Mouse (Mus musculus) cerebellum, adult 11 months (tissue): Measurements from ENCODE around the gene Sytl1.

Experiments
- DNase-seq: peaks from one replicate; pipeline ENCODE4 v3.0.0; 2022

Gene Sytl1

GRCm38 (mm10) chr4:133262882-133263281 lies at the start of gene Sytl1:
Sytl1 (minus strand) TSS chr4:133263113.
- no peak for DNase-seq

DNA sequence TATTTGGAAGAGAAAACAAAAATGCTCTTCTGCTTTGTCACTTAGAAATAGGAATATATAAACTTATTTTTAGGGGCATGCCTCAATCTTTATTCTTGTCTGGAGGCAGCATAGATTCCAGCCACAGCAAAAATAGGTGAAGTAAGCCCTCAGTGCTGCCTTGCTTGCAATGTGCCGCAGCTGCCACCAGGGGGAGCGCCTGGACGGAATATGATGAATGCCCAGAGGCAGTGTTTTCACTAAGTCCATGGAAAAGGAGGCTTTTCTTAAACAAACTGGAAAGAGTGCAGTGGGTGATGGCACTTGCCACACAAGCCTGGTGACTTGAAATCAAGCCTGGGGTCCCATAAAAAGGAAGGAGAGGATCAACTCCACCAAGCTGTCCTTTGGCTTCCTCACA lies 47.0 kb upstream of the Sytl1 start:
- peak; percentile 80 for DNase-seq

- peak; percentile 64 for DNase-seq
These were observed 44.4 kb upstream of the Sytl1 start for GRCm38 (mm10) chr4:133307331-133307730.

DNA sequence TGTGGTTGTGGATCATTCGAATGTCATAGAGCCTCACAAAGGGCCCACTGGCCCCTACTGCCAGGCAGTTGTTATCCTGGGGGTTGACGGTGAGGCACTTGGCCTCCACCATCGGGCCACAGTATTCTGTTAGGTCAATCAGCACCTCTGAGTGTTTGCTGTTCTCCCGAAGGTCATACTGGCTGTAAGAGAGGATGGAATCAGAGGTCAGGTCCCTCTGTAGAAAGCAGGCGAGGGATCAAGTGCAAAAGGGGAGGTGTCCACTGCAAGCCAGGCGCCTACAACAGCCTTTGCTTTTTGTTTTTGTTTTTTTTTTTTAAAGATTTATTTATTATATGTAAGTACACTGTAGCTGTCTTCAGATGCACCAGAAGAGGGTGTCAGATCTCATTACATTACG lies 42.9 kb upstream of the Sytl1 start:
- no peak for DNase-seq

DNA sequence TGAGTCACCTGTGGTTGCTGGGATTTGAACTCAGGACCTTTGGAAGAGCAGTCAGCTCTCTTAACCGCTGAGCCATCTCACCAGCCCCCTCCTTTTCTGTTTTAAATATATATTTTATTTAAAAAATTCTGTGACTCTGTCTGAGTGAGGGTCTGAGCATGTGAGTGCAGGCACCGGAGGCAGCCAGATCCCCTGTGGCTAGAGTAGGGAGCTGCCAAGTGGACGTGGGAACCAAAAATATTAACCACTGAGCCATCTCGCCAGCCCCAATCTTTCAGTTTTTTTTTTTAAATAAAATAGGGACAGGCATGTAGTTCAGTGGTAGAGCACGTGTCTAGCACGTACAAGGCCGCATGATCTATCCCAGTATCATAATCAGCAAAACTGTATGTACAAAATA lies 41.9 kb upstream of the Sytl1 start:
- DNase-seq, result no peak

GRCm38 (mm10) chr4:133302668-133303067 lies 39.8 kb upstream of the Sytl1 start:
- DNase-seq, result no peak

GRCm38 (mm10) chr4:133301802-133302201 lies 38.9 kb upstream of the Sytl1 start:
- peak; percentile 79 for DNase-seq

GRCm38 (mm10) chr4:133300421-133300820 lies 37.5 kb upstream of the Sytl1 start:
- DNase-seq, result peak; percentile 33

- DNase-seq, result peak; percentile 74
These were observed 36.8 kb upstream of the Sytl1 start for GRCm38 (mm10) chr4:133299701-133300100.

GRCm38 (mm10) chr4:133298516-133299365 lies 35.8 kb upstream of the Sytl1 start:
- peak; percentile 85 for DNase-seq

- DNase-seq, result peak; percentile 91
These were observed 34.9 kb upstream of the Sytl1 start for GRCm38 (mm10) chr4:133297801-133298238.

- DNase-seq, result no peak
These were observed 34.4 kb upstream of the Sytl1 start for GRCm38 (mm10) chr4:133297360-133297759.

DNA sequence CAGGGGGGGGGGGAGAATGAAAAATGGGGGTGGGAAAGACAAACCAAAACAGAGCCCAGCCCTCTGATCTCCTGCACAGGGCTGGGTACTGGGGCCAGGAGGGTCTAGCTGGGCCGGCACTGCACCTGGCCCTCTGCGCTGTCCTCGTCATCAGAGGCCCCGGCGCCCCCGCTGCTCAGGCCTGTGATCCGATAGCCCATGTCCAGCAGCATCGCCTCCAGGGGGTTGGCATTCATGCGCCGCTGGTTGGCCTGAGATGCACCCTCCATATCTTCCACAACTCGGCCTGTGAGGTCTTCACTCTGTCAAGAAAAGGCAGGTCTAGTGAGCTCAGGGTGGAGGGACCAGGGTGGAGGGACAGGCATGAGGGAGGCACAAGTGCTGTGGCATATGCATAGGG lies 31.2 kb upstream of the Sytl1 start:
- no peak for DNase-seq

DNA sequence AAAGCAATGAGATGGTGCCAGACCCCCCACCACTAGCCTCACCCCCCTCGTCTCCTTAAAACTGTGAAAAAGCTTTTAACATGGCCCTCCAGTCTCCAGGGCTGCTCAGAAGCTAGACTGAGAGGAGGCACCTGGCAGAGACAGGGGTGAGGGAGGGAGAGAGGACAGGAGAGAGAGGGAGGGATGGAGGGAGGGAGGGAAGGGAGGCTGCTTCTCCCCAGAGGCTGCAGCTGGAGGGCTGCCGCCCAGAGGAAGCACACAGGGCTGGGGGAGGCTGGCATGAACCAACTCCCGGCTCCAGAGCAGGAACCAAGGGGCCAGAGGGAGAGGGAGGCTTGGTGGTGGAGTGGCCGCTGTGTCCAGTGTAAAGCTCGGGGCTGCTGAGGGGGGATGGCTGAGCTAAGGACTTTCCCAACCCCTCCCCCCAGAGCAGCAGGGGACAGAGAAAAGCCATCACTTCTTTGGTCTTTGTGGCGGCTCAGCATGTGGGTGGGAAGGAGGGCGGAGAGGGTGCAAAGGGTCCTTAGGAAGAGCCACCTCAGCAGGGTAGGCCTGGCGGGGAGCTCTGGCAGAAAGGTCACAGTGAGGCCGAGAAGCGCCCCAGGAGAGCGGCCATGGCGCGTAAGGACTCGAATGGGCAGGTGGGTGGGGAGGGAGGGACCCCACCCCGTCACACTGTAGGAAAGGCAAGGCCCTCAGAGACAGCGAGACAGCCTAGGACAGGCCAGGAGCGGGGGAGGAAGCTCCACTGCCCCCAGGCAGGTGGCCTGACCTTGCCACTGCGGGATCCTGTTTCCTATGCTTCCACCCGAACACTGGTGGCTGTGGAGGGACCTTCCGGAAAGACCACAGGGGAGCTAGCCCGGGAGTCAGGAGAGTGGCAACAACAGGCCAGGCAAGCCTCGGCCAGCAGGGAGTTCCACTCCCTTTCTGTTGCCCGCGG lies 30.3 kb upstream of the Sytl1 start:
- DNase-seq, result no peak

GRCm38 (mm10) chr4:133292405-133292804 lies 29.5 kb upstream of the Sytl1 start:
- DNase-seq, result no peak

DNA sequence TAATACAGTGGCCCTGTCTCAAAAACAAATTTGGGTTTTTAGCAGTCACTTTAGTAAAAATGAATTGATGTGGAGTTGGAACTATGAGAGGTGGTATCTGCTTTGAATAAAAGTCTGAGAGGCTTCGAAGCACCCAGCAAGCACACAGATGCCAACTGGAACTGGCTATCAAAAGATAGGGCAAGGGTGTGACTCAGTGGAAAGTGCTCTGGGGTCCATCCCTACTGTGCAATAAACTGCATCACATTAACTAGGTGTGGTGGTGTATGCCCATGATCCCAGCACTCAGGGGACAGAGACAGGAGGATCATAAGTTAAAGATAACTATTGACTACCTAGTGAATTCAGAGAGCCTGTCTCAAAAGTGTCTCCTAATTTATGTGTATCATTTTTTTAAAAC lies 28.3 kb upstream of the Sytl1 start:
- DNase-seq, result no peak

DNA sequence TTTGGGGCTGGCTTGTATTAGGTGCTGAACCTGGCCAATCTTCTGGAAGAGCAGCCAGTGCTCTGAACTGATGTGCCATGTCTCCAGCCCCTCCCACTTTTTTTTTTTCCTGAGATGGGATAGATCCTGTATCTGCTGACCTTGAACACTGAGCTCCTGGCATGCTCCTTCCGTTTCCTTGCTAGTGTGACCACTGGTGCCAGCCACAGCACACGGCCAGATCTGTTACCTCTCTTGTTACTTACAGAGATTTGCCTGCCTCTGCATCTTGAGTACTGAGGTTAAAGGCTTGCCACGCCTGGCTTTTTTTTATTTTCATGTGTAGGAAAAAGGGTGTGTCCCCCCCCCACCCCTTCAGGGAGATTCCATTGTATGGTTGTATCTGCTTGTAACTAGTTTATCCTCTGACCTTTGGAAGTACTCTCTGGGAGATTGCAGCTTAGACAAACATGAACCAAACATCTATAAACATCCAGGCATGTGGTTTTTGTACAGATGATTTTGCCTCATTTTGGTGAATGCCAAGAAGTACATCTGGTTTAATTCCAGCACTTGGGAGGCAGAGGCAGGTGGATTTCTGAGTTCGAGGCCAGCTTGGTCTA lies 23.7 kb upstream of the Sytl1 start:
- no peak for DNase-seq

DNA sequence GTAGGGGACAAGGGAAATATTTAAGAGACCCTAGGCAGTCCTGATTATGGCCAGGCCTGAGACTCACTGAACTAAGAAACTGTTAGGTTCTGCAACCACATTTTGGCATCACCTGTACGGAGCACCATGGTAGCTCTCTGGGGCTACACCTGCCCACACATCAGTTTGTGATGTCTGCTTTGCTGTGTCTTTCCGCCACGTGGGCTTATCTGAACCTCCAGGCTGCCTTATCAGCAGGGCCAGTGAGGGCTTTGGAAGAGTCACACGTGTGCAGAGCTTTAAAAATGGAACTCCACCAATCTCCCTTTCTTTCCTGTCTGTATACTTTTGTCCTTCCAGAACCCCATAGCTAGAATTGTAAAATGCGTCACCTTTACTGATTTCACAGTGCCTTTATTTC lies 23.0 kb upstream of the Sytl1 start:
- DNase-seq, result no peak

GRCm38 (mm10) chr4:133285299-133285698 lies 22.4 kb upstream of the Sytl1 start:
- no peak for DNase-seq

- no peak for DNase-seq
These were observed 19.7 kb upstream of the Sytl1 start for GRCm38 (mm10) chr4:133282656-133283055.

- no peak for DNase-seq
These were observed 19.1 kb upstream of the Sytl1 start for GRCm38 (mm10) chr4:133281951-133282481.

DNA sequence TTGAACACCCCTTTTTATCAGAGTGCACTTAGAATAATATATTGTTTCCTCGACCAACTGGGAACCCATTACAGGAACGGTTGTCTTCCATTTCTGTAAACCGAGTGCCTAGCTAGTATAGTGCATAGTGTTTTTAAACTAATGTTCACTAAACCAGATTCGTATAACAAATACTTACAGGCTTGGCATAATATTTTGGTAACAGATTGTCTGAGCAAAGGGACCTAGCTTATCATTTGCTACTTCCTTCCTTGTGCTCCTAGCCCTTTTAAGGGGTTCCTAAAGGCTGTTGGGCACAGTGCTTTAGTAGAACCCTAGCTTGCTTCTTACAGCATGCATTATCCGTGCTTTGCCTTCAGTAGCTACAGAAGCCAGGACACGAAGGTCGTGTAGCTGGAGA lies 18.6 kb upstream of the Sytl1 start:
- DNase-seq, result no peak

- no peak for DNase-seq
These were observed 15.6 kb upstream of the Sytl1 start for GRCm38 (mm10) chr4:133278482-133278881.
